Mouse (Mus musculus) brown adipose tissue, adult 24 weeks (tissue): ENCODE results near the gene St8sia6. TPM values are rescaled to one million over a fixed set of nuclear protein-coding genes. Genes with fewer than 3 reads are reported as not detected.
"Not testable (repeated sequence)": the region's sequence is repeated elsewhere in the genome, so short reads cannot be mapped to it uniquely, and the experiment has no call there.

ENCODE experiments used
- H3K27ac ChIP-seq: fragments of 200-500 bp; replicated peaks from 2 replicates; pipeline ENCODE4 v1.5.1; 2012; ENCODE audit warnings: low read depth, mild to moderate bottlenecking, low read length
- H3K4me1 ChIP-seq: fragments of 200-500 bp; 2 replicates; pipeline ENCODE4 v1.6.1; 2012; ENCODE audit warnings: low read length, mixed read lengths; ENCODE audit not compliant: control insufficient read depth, insufficient read depth, insufficient read length
- H3K4me3 ChIP-seq: fragments of 200-500 bp; 2 replicates; pipeline ENCODE4 v1.5.1; 2012; ENCODE audit warnings: low read depth, mild to moderate bottlenecking, low read length, moderate library complexity; ENCODE audit not compliant: insufficient read depth
- polyA plus RNA-seq: library from polyadenylated mRNA; stranded (reverse); fragments of >200 nt; gene quantifications from 2 replicates; pipeline ENCODE4 v1.2.4, GENCODE M21; 2012; ENCODE audit not compliant: missing spikeins, insufficient read depth, insufficient read length

St8sia6 gene
- polyA plus RNA-seq, result 1.1 TPM in 2 replicates

DNA sequence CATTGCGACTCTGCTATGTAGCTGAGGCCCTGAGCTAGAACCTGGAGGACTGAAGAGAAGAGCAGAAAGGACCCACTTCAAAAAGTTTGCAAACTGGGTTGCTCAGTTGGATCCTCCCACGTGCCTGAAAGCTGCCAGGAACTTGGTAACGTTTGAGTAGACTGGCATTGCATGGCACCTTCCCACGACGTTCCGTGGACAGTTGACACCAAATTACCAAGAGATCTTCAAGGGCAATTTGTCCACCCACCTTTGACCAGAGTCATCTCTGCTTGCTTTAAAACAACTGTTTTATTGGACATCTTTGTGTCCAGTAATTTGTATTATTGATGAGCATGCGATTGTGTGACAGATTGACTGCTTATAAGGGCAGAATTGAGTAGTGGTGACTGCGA is at the start of gene St8sia6:
Gene St8sia6, minus strand, starts transcription at position 96 of the 395 bp plus-strand sequence.
- H3K27ac ChIP-seq, result no peak within 1 kb of the TSS
- H3K4me3 ChIP-seq, result peak within 1 kb of the TSS; percentile 64
- no peaks in the 10 kb centered on the region for H3K4me1 ChIP-seq

DNA sequence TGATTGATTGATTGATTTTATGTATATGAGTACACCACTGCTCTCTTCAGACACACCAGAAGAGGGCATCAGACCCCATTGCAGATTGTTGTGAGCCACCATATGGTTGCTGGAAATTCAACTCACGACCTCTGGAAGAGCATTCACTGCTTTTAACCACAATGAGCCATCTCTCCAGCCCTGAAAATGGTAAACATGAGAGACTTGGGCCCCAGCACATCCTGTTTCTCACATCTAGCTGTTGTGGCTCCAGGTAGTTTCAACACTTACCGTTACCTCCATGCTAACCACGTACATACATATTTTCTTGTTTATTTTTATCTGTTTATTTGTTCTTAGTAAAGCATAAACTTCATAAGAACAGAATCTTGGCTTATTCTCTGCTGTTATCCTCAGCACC is 42.4 kb upstream of the St8sia6 start:
- no peak overlapping the region for H3K27ac ChIP-seq
- H3K4me3 ChIP-seq, result no peak overlapping the region
- H3K4me1 ChIP-seq, result no peaks in the 10 kb centered on the region

DNA sequence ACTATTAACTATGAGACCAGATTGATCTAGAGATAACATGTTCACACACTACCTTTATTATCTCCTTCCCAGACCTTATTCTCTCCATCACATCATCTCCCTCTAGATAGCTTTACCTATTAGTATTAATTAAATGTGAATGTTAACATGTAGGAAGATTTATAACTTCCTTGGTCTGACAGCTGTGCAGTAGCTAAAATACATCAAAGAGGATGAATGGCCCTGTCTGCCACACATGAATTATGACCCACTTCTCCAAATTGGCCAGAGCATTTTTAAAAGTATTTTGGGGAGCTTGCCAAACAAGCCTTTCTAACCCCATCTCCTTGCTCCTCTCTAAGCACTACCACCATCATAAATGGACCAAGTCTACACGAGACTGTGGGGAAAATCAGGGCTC is 41.1 kb upstream of the St8sia6 start:
- Histone ChIP-seq H3K27ac (no peak overlapping the region), H3K4me1 (no peaks in the 10 kb centered on the region), H3K4me3 (no peak overlapping the region)

DNA sequence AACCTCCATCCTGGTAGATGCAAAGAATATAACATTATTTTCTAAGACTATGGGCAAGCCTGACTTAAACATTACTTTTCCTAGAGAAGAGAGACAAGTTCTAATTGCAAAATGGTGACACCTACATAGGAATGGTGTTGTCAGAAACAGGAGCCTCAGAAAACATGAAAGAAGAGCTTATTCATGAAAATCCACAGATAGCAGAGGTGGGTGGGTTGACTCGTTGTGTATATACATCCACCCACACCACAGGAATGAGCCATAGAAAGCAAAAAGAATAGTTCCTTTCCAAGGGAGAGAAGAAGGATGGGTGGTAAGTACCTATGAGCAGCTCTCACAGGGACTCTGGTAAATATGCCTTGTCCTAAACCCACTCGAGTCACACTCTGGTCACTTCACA is 22.8 kb upstream of the St8sia6 start:
- no peak overlapping the region for H3K27ac ChIP-seq
- no peaks in the 10 kb centered on the region for H3K4me1 ChIP-seq
- H3K4me3 ChIP-seq, result no peak overlapping the region

DNA sequence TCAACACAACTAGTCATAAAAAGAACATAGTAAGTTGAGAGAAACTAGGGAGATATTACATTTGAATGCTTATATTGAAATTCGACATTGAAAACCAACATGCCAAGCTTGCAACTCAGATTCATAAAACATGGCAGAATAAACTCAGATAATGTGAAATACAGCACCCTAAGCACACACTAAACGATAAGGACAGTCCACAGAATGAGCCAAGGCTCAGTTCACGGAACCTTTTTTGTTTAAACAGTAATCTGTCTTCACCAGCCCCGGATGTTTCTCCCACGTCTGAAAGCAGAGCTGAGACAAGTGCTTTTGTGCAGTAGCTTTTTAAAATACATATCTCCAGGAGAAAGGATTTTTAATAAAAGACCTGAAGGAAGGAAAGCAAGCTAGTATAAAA is 14.7 kb upstream of the St8sia6 start:
- Histone ChIP-seq H3K4me3 (no peak overlapping the region), H3K4me1 (no peaks in the 10 kb centered on the region), H3K27ac (no peak overlapping the region)

DNA sequence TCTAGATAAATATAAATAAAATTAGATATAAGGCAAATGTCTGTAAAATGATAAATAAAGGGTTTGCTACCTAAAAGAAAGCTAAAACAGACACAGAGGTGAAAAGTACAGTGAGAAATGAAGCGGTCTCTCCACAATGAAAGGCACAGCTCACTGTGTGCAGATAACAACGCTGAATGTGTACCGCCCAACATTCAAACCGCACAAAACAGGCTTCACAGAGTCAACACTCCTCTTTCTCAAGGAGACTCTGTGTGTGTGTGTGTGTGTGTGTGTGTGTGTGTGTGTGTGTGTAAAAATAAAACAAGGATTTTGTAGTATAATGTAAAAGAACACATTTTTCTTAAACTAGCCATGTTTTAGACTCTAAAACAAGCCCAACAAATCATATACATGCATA is 14.1 kb upstream of the St8sia6 start:
- Histone ChIP-seq H3K27ac (no peak overlapping the region), H3K4me3 (no peak overlapping the region), H3K4me1 (no peaks in the 10 kb centered on the region)

DNA sequence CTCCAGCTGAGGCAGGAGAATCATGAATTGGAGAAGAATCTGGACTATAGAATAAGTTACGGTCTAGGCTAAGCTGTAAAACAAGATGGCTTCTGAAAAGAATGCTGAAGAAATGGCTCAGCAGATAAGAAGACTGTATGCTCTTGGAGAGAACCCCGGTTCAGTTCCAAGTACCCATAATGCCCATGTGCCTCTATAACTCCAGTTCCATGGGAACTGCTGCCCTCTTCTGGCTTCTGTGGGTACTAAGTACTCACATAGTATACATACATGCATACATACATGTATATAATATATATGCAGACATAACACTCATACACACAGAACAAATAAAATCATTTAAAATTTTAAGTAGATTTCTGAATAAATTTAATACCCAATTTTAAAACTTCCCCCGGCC is 12.3 kb upstream of the St8sia6 start:
- no peak overlapping the region for H3K4me3 ChIP-seq
- no peaks in the 10 kb centered on the region for H3K4me1 ChIP-seq
- no peak overlapping the region for H3K27ac ChIP-seq

DNA sequence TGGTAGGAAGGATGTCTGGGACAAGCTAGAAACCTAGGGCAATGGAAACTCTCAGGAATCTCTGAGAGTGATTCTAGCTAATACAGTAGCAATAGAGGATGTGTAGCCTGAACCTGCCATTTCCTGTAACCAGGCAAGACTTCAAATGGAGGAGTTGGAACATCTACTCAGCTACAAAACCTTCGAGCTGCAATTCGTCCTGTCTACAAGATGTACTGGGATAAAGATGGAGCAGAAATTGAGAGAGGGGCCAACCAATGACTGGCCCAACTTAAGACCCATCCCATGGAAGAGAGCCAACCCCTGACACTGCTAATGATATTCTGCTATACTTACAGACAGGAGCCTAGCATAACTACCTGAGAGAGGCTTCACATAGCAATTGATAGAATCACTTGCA is 6.8 kb upstream of the St8sia6 start:
- Histone ChIP-seq H3K4me3 (no peak overlapping the region), H3K4me1 (no peaks in the 10 kb centered on the region), H3K27ac (no peak overlapping the region)

DNA sequence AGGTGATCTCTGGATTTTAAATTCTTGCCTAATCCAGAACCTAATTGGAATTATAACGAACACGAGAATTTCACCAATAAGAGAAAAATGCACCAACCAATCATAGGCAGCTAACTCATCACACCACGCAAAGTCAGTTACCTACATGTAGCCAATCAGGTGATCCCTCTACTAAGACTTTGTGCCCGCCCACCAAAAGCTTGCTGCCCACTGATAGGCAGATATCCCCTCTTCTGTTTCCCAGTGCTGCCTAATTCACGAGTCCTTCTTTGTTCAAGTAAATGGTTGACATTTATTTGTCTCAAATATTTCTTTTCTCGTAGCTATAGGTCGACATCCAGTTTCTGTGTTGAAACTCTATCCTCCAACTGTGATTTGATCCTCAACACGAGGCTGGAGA is 582 bp upstream of the St8sia6 start:
- no peak overlapping the region for H3K4me3 ChIP-seq

DNA sequence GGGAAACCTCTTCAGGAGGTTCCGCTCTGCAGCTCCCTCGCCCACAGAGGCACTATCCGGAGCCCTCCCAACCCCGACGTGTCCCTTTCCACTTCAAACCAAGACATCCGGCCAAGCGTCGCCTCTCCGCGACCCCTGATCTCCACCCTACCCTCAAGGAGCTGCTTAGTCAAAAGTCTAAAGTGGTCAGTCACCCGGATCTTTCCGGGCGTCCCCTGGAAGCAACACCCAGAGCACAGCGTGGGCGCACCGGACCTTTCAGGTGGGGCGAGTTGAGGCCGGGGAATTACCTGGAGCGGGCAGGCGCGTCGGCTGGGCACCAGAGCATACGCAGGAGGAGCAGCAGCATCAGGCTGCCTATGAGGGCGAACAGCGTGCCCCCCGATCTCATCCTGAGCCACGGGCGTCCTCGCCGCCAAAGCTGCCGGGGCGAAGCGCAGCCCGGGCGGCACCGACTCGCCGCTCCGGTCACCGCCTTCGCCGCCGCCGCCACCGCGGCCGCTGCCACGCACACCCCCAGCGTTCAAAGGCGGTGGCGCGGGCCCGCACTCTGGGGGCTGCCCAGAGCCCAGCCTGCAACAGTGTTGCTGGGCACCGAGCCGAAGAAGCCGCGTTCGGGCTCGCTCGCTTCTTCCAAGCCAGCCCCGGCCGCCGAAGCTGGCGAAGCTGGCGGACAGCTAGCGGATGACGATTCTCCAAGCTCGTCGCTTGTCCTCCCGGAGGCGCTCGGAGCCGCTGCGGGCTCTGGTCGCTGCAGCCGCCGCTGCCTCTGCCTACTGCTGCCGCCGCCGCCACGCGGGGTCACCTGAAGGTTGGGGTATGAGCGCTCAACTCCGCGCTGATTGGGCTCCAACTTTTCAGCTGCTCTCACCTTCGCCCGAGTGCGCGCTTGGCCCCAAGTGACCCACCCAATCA is 553 bp downstream of the St8sia6 start:
- H3K4me1 ChIP-seq, result no peaks in the 10 kb centered on the region
- H3K27ac ChIP-seq, result no peak overlapping the region
- H3K4me3 ChIP-seq, result peak overlapping the region; percentile 64

More for the DNA sequence above, 582 bp upstream of the St8sia6 start:
- no peaks in the 10 kb centered on the region for H3K4me1 ChIP-seq
- H3K27ac ChIP-seq, result no peak overlapping the region

DNA sequence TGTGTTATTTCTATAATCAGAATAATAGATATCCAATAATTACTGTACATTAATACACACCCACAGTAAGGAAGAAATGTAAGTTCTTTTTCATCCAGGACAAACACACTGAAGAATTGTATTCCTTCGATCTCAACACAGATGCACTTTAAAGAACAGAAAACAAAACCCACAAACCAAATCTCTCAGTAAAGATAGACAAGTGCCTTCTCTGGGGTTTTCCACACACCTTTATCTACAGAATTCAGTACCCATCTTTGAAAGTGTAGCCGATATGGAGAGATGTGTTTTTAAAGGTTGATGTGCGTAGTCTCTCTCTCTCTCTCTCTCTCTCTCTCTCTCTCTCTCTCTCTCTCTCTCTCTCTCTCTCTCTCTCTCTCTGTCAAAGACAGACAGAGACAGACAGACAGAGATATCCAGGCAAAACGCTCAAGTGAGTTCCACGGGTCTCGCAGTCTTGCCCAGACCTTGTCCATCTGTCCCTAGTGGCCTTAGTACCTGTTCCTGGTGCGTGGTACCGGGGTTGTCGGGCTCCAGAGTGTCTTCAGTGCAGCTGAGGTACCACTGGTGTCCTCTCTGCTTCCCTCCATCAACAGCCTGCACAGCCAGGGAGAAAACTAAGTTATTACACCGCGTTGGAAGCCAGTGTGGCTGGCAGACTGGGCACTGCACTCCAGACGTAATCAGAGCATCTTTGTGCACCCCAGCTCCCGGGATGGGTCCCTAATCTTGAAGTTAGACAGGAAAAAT is 1.4 kb downstream of the St8sia6 start:
- H3K4me3 ChIP-seq, result peak overlapping the region; percentile 64

DNA sequence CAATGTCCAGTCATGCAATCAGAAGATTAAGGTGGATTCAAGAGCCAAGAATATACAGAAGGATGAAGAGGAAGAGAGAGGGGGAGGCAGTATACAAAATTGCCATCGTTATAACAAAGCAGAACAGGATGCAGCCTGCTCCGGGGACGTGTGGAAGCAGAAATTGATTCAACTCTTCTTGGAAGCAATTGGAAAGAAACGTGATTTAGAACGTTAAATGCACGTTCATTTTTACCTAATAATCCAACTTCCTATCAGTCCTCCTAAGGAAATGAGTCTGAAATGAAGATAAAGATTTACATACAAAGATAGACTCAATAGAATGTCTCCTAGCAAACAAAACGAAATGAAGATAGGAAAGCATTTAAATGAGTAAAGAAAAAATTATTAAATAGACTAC is 2.3 kb downstream of the St8sia6 start:
- Histone ChIP-seq H3K27ac (no peak overlapping the region), H3K4me3 (no peak overlapping the region), H3K4me1 (no peaks in the 10 kb centered on the region)

More for the DNA sequence above, 1.4 kb downstream of the St8sia6 start:
- Histone ChIP-seq H3K4me1 (no peaks in the 10 kb centered on the region), H3K27ac (no peak overlapping the region)

DNA sequence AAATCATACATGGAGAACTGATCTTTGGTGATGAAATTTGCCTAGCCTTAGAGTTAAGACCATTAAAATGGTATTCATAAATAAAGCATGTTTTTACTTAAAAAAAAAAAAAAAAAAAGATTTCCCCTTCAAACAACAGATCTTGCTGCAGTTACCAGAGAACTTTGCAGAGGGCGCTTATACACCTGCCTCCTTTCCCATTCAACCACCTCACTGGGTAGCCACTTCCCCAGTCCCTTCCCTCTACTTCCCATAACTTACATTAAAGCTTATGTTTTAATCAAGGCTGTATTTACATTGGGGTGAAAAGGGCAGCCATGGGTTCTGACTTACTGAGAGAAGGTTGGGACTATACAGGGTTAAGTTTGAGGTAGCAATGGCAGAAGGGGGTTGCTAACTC is 4.5 kb downstream of the St8sia6 start:
- H3K4me1 ChIP-seq, result no peaks in the 10 kb centered on the region
- H3K27ac ChIP-seq, result no peak overlapping the region
- no peak overlapping the region for H3K4me3 ChIP-seq

DNA sequence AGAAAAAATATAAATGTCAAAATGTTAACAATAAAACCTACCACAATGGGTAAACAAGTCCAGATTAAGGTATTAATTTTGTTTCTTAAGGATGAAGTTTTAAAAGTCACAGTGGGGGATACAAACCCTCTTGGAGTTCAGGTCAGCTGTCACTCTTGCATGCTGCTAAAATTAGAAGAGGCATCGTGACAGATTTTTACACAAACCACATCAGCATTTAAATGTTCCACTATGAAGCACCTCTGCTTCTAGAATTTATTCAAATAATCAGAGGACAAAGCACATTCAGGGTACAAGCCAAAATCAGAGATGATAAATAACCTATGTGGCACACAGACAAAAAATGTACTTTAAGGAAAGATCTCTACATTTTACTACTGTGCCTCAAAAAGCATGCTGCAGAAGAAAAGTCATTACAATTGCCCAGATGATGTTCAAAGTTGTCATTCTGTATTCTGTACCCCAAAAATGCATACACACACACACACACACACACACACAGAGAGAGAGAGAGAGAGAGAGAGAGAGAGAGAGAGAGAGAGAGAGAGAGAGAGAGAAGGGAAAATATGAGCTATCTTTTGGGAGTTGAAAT is 7.2 kb downstream of the St8sia6 start:
- Histone ChIP-seq H3K4me1 (no peaks in the 10 kb centered on the region), H3K27ac (no peak overlapping the region), H3K4me3 (no peak overlapping the region)

DNA sequence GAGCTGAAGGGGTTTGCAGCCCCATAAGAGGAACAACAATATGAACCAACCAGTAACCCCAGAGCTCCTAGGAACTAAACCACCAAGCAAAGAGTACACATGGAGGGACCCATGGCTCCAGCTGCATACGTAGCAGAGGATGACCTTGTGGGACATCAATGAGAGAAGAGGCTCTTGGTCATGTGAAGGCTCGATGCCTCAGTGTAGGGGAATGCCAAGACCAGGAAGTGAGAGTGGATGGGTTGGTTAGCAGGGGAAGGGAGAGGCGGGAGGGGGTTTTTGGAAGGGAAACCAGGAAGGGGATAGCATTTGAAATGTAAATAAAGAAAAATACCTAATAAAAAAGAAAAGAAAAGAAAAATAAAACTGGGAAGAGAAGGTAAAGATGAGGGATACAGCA is 7.9 kb downstream of the St8sia6 start:
- not testable (repeated sequence) for H3K27ac ChIP-seq, H3K4me1 ChIP-seq, H3K4me3 ChIP-seq
